In the genomic region with DNA sequence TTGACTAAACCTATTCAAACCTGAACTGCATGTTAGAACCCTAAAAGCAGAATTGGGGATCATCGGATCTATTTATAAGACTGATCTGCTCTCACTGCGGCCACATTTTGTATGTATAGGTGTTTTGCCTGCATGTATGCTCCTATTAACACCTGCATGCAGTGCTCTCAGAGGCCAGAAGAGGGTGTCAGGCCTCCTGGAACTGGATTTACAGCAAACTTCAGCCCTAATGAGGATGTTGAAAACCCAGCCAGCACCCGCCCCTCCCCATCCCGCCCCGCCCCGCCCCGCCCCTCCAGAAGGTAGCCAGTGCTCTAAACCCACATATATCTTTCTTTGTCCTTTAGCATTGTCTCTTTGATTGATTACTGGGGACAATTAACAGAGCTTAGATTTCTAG, we compare ENCODE assay signal across 9 mouse cellular contexts. TPM values are rescaled to one million over a fixed set of nuclear protein-coding genes. Genes with fewer than 3 reads are reported as not detected.
DNase-seq lines count a peak whose midpoint lies in the region; ATAC-seq and TF ChIP-seq lines count a peak whose summit lies in the region.
"Had no signal": no experiment of that assay in that cellular context is flagged by ENCODE, and none has a peak within 500 bp of the region (broad histone marks: within the 10 kb centered on the region; RNA-seq: fewer than 3 reads in every experiment).

No protein-coding gene starts in this region.

- peak overlapping the region; percentile 51 for H3K4me2 ChIP-seq in liver, embryonic 14.5 days (ENCODE audit: low read depth)

- peaks cover 11% of the 10 kb centered on the region; the same call in 1 of the 2 replicates for H3K27me3 ChIP-seq in liver, embryonic 14.5 days (ENCODE audit: control insufficient read depth, insufficient read depth, low read length)

- DNase-seq in layer of hippocampus, adult 2 months (ENCODE audit: low spot score in 2 of 2), result no peak
- no peak for DNase-seq in layer of hippocampus, adult 9-10 months (ENCODE audit: low spot score)
- DNase-seq in heart, postnatal 4 days, result peak; percentile 43
- peak; percentile 62 to 68 (median 67) for DNase-seq in liver, embryonic 14.5 days (ENCODE audit: low read depth in 3 of 3, low spot score in 3 of 3)
- DNase-seq in spleen, adult 18-20 months, result peak; percentile 75 to 80
- no peak for DNase-seq in layer of hippocampus, adult 18-20 months (ENCODE audit: low spot score in 2 of 2)
- no peak for DNase-seq in left cerebral cortex, adult 11 months (ENCODE audit: low spot score)

- no peaks in the 10 kb centered on the region for H3K36me3 ChIP-seq in liver, embryonic 14.5 days (replicated peaks; ENCODE audit: control insufficient read depth, insufficient read depth, low read depth)

- peaks cover 11 to 14% of the 10 kb centered on the region in 2 experiments for H3K4me1 ChIP-seq in liver, embryonic 14.5 days (replicated peaks; ENCODE audit: control insufficient read depth in 2 of 2, insufficient read depth in 2 of 2, low read length in 1 of 2)

- no peak for TF ChIP-seq EP300 in liver, embryonic 14.5 days (IDR thresholded peaks at IDR 0.05; ENCODE audit: low read depth)

- H3K9ac ChIP-seq in liver, embryonic 14.5 days (replicated peaks), result no peak overlapping the region

- 6% methylated on average over 7 of the region's 7 CpGs for WGBS in liver, embryonic 14.5 days (ENCODE audit: insufficient replicate concordance)

- TF ChIP-seq CTCF in layer of hippocampus, adult 2 months (conservative IDR thresholded peaks at IDR 0.05), result peak; percentile 65
- TF ChIP-seq CTCF in liver, embryonic 14.5 days (IDR thresholded peaks at IDR 0.05; ENCODE audit: low read depth), result peak; percentile 58

- peak; percentile 67 for ATAC-seq in activated CD4-positive, CD25-positive, alpha-beta regulatory T cell, adult 4 months
- peak; percentile 52; the same call in 1 of the 2 replicates for ATAC-seq in liver, embryonic 14.5 days (ENCODE audit: insufficient read depth)

- H3K9me3 ChIP-seq in liver, embryonic 14.5 days (ENCODE audit: control insufficient read depth, low read length), result no peaks in the 10 kb centered on the region

- no peak overlapping the region for H3K27ac ChIP-seq in layer of hippocampus, adult 2 months
- no peak overlapping the region for H3K27ac ChIP-seq in liver, embryonic 14.5 days

- H3K4me3 ChIP-seq in layer of hippocampus, adult 2 months, result no peak overlapping the region
- H3K4me3 ChIP-seq in liver, embryonic 14.5 days (ENCODE audit: insufficient read depth in 1 of 2, low read depth in 2 of 2, low read length in 2 of 2), result peak overlapping the region in 1 of 2 experiments; percentile 34; a peak in 1 of 4 replicates

RNA-seq across cellular contexts. Expression of a gene that starts 2.7 kb away (rescaled TPM):
- under 1 TPM; 0.56 to 0.79 TPM for total RNA-seq in layer of hippocampus, adult 2 months (2021)
- 100 to 1,000 TPM; 125 TPM for polyA plus RNA-seq in activated CD4-positive, CD25-positive, alpha-beta regulatory T cell, adult 4 months (2017; shearing (Covaris generic))
- 1 to 10 TPM; 2.0 to 2.9 TPM for total RNA-seq in heart, postnatal 4 days (2021)
- polyA plus RNA-seq in liver, embryonic 14.5 days (2012; rRNA removed), result 7.3 and 8.8 TPM in 2 replicates
- polyA plus RNA-seq in liver, embryonic 14.5 days (2014; fragmentation: Nextera tagmentation; extraction: Ambion mirVana), result 12.4 and 13.4 TPM in 2 replicates
- total RNA-seq in layer of hippocampus, adult 18-20 months (2021), result under 1 TPM; 0.84 to 0.92 TPM

RNA-seq across cellular contexts. Expression of a gene that starts 12.9 kb away (rescaled TPM):
- 10 to 100 TPM; 55.6 to 60.0 TPM for total RNA-seq in layer of hippocampus, adult 2 months (2021)
- polyA plus RNA-seq in activated CD4-positive, CD25-positive, alpha-beta regulatory T cell, adult 4 months (2017; shearing (Covaris generic)), result 10 to 100 TPM; 21.6 to 21.9 TPM
- 10 to 100 TPM; 49.6 to 50.1 TPM for total RNA-seq in heart, postnatal 4 days (2021)
- 53.6 and 63.4 TPM in 2 replicates for polyA plus RNA-seq in liver, embryonic 14.5 days (2012; rRNA removed)
- polyA plus RNA-seq in liver, embryonic 14.5 days (2014; fragmentation: Nextera tagmentation; extraction: Ambion mirVana), result 101 and 115 TPM in 2 replicates
- total RNA-seq in layer of hippocampus, adult 18-20 months (2021), result 10 to 100 TPM; 55.2 to 57.5 TPM

RNA-seq across cellular contexts. Expression of a gene that starts 17.3 kb away (rescaled TPM):
- total RNA-seq in layer of hippocampus, adult 2 months (2021), result 1 to 10 TPM; 2.5 to 3.1 TPM
- polyA plus RNA-seq in activated CD4-positive, CD25-positive, alpha-beta regulatory T cell, adult 4 months (2017; shearing (Covaris generic)), result under 1 TPM; 0.15 to 0.75 TPM
- total RNA-seq in heart, postnatal 4 days (2021), result 1 to 10 TPM; 4.0 to 4.1 TPM
- polyA plus RNA-seq in liver, embryonic 14.5 days (2012; rRNA removed), result 1.1 and 1.4 TPM in 2 replicates
- polyA plus RNA-seq in liver, embryonic 14.5 days (2014; fragmentation: Nextera tagmentation; extraction: Ambion mirVana), result 0.15 and 0.27 TPM in 2 replicates
- 1 to 10 TPM; 1.5 to 2.0 TPM for total RNA-seq in layer of hippocampus, adult 18-20 months (2021)
- polyA plus RNA-seq: erythroblast, embryonic 14.5 days had no signal

RNA-seq across cellular contexts. Expression of a gene that starts 29.7 kb away (rescaled TPM):
- total RNA-seq in layer of hippocampus, adult 2 months (2021), result not detected
- polyA plus RNA-seq in activated CD4-positive, CD25-positive, alpha-beta regulatory T cell, adult 4 months (2017; shearing (Covaris generic)), result under 1 TPM in 1 of 2 experiments, not detected in 1; 0.07 TPM
- total RNA-seq in heart, postnatal 4 days (2021), result not detected
- polyA plus RNA-seq in liver, embryonic 14.5 days (2012; rRNA removed), result 0.59 and 0.61 TPM in 2 replicates
- 0.28 and 0.38 TPM in 2 replicates for polyA plus RNA-seq in liver, embryonic 14.5 days (2014; fragmentation: Nextera tagmentation; extraction: Ambion mirVana)
- not detected for total RNA-seq in layer of hippocampus, adult 18-20 months (2021)
- polyA plus RNA-seq: erythroblast, embryonic 14.5 days had no signal

RNA-seq across cellular contexts. Expression of a gene that starts 35.7 kb away (rescaled TPM):
- 10 to 100 TPM; 54.3 to 60.6 TPM for total RNA-seq in layer of hippocampus, adult 2 months (2021)
- polyA plus RNA-seq in activated CD4-positive, CD25-positive, alpha-beta regulatory T cell, adult 4 months (2017; shearing (Covaris generic)), result 10 to 100 TPM in 1 of 2 experiments, 1 to 10 TPM in 1; 4.0 to 10.6 TPM
- 10 to 100 TPM; 41.7 to 43.2 TPM for total RNA-seq in heart, postnatal 4 days (2021)
- polyA plus RNA-seq in liver, embryonic 14.5 days (2012; rRNA removed), result 9.7 and 11.0 TPM in 2 replicates
- 5.6 and 6.2 TPM in 2 replicates for polyA plus RNA-seq in liver, embryonic 14.5 days (2014; fragmentation: Nextera tagmentation; extraction: Ambion mirVana)
- total RNA-seq in layer of hippocampus, adult 18-20 months (2021), result 10 to 100 TPM; 48.1 to 53.2 TPM

Comparison
In these comparisons a context has a peak if more than half of its experiments do, and no peak if none do; other contexts are left out.
1. DNase-seq: peak in heart, postnatal 4 days (single experiment), liver, embryonic 14.5 days (3 of 3) and spleen, adult 18-20 months (2 of 2); none in layer of hippocampus, adult 2 months (0 of 2), layer of hippocampus, adult 9-10 months (single experiment), layer of hippocampus, adult 18-20 months (0 of 2) and left cerebral cortex, adult 11 months (single experiment).